Mouse (Mus musculus) layer of hippocampus, adult 9-11 months (tissue): ENCODE measurements around the gene Uevld.
"Not testable (repeated sequence)": the region's sequence is repeated elsewhere in the genome, so short reads cannot be mapped to it uniquely, and the experiment has no call there.

Experiments used
- DNase-seq: peaks from one replicate; pipeline ENCODE4 v3.0.0; 2022

Uevld gene

GRCm38 (mm10) chr7:46964070-46964469 is 5.7 kb upstream of the Uevld start:
- DNase-seq = no peak

DNA sequence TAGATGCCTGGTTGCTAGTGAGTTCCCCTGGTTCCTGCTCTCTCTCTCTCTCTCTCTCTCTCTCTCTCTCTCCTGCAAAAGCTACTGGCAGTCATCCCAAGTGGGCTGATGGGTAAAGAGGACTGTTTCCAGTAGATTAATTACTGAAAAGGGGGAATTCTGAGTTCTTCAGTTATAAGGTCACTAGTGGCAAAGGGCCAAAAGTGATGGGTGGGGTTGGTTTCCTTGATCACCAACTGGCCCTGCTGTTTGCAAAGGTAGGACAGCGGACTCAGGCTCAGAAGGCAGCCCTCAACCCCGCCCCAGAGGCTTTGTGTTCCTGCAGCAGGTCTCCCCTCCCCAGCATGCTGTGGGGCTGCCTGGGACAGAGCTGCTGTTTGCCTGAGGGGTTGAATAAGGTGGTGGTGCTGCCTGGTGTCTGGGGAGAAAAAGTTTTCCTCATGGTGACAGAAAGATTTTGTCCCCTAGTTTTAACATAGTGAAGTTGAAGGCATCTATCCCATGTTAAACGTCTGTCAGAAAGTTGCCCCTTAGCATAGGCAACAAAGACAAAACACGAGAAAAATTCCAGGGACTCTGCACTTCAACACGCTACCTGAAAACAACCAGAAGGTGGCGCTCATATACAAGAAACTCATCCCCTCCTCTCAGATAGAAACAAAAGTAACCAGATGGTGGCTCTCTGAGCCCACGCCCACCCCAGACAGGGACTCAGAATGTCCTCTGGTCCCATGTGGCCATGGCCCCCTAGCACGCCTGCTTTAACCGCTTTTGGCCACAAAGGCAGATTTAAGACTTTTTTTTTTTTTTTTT is 4.7 kb upstream of the Uevld start:
- peak; percentile 77 for DNase-seq

GRCm38 (mm10) chr7:46962132-46962531 is 3.8 kb upstream of the Uevld start:
- DNase-seq = no peak

DNA sequence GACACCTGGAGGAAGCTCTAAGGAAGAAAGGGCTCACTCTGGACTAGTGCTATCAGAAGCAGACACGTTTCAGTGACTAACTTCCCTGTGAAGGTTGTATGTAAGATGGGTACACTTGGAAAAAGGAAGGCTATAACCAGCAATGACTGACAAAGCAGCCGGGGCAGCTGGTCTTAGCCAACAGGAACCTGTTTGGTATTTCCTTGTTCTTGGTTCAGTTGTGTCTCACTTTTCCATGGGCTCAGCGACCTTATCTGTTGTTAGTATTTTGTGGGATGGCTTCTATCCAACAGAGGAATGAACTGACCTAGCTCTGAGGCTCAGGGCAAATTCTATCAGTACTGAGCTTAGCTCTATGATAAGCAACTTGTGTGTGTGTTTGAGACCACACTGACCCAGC is 2.7 kb upstream of the Uevld start:
- DNase-seq = no peak

DNA sequence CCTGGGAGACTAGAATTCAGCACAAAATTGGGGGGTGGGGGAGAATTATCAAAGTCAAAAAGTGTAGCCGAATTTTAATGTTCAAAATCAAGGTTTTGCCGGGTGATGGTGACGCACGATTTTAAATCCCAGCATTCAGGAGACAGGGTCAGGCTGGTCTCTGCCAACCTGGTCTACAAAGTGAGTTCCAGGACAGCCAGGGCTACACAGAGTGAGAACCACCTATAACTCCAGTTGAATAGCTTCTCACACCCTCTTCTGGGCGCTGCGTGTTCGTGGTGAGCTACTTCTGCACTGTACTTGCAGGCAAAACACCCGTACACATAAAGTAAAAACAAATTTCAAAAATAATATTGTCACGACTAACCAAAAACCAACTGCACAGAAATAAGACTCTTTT is 526 bp upstream of the Uevld start:
- DNase-seq = no peak

- DNase-seq = no peak
These were observed 22.5 kb downstream of the Uevld start for GRCm38 (mm10) chr7:46935847-46936246.

DNA sequence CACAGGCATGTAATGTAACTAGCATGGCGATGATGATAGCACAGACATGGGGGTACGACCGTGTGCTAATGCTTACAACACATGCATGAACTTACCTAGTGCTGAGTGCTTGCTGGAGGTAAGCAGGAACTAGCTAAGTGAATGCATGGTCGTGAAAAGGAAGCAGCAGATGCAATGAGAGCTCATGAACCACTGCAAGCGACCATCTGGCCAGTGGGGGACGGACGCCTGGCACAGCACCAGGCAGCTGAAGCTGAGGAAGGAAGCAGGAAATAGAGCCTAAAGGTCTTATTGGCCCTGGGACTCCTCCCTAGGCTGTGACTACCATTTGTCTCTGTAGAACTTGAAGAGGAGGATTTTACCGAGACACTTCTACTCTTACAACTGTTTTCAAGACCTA is 23.5 kb downstream of the Uevld start:
- DNase-seq = no peak

DNA sequence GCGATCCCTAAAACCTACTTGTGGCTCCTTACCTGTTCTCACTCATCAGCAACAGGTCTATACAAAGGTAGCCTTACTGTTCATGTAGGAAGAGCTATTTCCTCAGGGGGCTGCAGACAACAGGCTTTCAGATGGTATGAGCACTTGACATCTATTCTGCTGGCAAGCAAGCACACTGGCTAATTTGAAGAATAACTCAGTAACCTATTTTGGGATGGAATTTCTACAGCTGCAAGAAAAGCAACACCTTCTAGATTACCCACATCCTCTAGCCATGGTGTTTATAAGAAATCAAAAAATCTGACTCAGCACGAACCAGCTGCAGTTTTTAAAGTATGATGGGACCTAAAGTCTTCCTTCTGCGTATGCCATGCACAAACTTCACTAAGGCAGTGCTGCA is 27.0 kb downstream of the Uevld start:
- DNase-seq = no peak

GRCm38 (mm10) chr7:46928291-46928690 is 30.0 kb downstream of the Uevld start:
- DNase-seq = no peak

DNA sequence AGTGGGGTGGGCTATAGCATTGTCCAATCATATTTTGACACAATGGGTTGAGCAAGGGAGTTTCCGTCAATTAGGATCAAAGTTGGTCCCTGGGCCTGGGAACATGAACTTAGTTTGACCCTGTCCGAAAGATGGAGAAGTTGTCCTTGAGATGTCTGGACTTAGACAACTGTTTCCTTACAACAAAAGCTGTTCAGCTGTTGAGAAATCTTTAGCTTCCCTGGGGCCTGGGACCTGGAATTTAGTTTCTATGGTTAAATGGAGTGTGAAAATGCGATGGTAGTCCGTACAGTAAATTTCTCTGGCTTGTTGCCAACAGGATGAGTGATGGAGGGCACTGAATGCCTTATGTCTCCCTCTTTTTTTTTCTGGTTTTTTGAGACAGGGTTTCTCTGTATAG is 36.3 kb downstream of the Uevld start:
- no peak for DNase-seq

DNA sequence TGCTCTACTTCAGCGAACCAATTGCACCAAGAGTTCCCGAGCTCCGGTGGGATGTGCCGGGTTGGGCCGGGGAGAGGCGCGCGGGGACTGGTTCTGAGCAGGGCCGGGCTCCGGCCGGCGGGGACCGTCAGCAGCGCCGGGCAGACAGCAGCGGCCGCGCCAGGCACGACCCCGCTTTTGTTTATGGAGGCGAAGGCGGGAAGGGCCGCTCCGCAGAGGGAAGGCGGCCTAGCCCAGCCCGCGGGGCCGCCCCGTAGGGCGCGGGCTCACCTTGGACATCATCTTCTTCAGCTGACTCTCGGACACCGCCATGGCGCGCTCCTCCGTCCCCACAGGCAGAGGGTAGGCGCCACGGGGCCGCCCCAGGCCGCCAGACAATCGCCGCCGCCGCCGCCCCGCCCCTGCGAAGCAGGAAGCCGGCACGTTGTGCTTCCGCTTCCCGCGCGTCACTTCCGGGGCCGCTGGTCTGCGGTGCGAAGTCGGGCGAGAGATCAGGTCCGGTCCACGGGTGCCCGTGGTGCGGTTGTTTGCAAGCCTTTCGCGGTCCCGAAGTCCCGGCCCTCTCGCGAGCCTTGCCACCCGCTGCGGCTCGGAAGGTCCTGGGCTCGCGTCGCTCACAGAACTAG is 38.7 kb downstream of the Uevld start, which contains the start of gene Tsg101:
TSS of gene Tsg101 (minus strand) at position 419 of the 626 bp plus-strand sequence.
- peak; percentile 89 for DNase-seq

DNA sequence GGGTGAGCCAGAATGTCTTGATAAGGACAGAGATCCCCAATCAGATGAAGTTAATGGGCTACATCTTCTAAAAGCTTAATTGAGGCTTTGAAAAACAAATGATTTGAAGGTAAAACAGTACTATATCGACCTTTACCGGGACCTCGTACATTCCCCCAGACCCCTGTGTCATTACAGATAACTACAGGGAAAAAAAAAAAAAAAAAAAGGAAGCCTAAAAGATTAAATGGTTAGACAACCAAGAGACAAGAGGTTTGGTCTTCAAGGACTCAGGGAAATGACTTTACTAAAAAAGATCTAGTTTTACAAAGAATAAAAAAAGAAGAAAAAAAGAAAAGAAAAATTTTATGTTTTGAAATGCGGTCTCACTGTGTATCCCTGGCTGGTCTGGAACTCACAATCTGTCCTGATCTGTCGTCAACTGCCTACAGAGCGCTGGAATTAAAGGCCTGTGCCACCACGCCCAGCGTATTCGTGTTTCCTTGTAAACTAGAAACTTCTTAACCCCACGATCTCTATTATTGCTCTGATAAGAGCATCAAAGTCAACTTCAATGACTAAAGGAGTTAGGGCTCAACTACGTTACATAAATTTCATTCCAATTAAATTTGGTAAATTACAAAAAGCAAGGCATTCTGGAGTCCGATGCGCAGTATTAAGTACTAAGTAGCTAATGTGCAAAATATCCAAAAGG is 39.5 kb downstream of the Uevld start:
- no peak for DNase-seq

DNA sequence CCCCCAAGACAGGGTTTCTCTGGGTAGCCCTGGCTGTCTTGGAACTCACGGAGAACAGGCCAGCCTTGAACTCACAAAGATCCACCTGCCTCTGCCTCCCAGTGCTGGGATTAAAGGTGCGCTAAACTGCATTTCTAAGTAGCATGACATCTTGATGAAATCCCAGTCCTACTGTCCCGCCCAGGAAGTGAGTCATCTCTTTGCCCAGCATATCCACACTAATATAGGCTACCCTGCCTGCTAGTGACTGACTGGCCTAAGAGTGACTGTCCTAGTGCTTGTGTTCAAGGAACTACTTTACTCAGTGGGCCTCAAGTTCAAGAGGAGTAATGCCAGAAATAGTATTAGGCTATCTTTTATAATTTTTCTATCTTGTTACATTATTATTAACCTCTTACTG is 42.0 kb downstream of the Uevld start:
- no peak for DNase-seq

DNA sequence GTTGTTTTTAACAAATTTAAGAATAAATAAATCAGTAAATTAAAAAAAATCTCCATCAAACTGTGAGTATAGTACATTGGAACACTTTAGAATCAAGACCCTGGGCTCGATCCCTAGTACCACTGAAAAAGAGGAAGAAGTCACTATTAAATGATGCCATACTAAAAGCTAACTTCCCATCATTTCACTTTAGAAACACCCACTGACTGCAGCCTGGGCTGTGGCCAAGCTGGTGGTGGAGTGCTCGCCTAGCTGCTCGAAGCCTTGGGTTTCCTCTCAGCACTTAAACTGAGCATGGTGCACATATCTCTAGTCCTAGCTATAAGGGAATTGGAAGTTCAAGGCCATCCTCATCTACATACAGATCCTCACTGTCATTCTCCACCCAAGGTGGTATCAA is 47.1 kb downstream of the Uevld start:
- no peak for DNase-seq

GRCm38 (mm10) chr7:46899343-46899742 is 59.0 kb downstream of the Uevld start:
- no peak for DNase-seq

DNA sequence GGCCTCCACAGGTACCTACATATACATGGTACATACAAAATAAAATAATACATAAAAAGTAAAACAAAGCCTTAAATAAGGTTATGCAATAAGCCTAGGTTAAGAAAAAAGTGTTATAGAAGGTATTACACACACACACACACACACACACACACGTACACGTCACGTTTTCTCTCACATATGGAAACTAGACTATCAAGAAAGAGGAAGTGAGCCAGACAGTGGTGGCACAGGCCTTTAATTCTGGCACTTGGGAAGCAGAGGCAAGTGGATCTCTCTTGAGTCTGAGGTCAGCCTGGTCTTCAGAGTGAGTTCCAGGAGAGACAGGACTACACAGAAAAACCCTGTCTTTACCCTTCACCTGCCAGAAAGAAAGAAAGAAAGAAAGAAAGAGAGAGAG is 62.8 kb downstream of the Uevld start:
- no peak for DNase-seq

- DNase-seq = no peak
These were observed 75.0 kb downstream of the Uevld start for GRCm38 (mm10) chr7:46883304-46883703.

GRCm38 (mm10) chr7:46881941-46882340 is 76.4 kb downstream of the Uevld start:
- not testable (repeated sequence) for DNase-seq

DNA sequence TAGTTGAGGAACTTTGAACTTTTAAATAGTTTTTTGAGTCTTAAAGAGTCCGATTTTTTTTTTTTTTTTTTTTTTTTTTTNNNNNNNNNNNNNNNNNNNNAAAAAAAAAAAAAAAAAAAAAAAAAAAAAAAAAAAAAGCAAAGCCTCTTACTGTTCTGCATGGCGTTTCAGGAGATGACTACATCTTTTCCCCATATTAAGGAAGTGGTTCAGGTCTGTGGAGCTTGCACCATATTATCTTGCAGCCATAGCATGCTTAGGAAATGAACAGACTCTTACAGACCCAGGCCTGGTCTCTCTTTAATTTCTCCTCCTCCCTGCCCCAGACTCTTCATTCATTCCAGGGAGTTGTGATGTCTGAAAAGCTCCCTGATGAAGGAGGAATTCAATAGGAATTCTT is 77.3 kb downstream of the Uevld start:
- no peak for DNase-seq

- no peak for DNase-seq
These were observed 78.5 kb downstream of the Uevld start for GRCm38 (mm10) chr7:46879851-46880250.

DNA sequence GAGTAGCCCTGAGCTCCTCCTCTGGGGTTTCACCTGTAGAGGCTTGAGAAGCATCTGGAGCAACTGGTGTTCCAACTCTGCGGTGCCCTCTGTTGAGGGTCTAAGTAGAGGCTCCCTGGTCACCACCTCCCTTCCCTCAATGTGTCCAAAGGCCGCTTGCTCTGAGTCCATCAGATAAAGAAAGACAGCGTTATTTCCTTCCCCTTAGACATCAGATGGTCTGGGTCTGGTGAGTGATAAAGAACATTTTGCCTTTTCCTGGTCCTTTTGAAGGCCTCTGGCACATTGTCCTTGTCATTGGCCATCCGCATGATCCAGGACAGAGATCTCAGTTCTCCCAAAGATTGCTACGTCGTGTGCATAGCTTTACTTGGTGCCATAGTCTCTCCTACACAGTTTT is 81.1 kb downstream of the Uevld start:
- no peak for DNase-seq

- no peak for DNase-seq
These were observed 81.5 kb downstream of the Uevld start for GRCm38 (mm10) chr7:46876841-46877240.
